Mouse (Mus musculus) neural tube, embryonic 14.5 days (tissue): ENCODE measurements around the gene Fsip2. TPM values are rescaled to one million over a fixed set of nuclear protein-coding genes. Genes with fewer than 3 reads are reported as not detected.

ENCODE experiments used
- ATAC-seq: fragments of 200-750 bp; cut with Nextera tagmentation; 2 replicates; pipeline ENCODE4 v1.8.0; 2017; ENCODE audit warnings: low read depth, mild to moderate bottlenecking, moderate TSS enrichment, moderate library complexity
- H3K27ac ChIP-seq: fragments of 300-500 bp; sonication (generic); 2 replicates; pipeline ENCODE4 v1.5.1; 2014; ENCODE audit warnings: low read depth, mild to moderate bottlenecking, control low read depth, low read length, moderate library complexity, mixed read lengths
- H3K27me3 ChIP-seq: fragments of 300-500 bp; sonication (generic); 2 replicates; pipeline ENCODE4 v1.6.1; 2014; ENCODE audit warnings: low read length; ENCODE audit not compliant: control insufficient read depth, insufficient read depth
- H3K36me3 ChIP-seq: fragments of 300-500 bp; sonication (generic); 2 replicates; pipeline ENCODE4 v1.6.1; 2014; ENCODE audit warnings: low read length, mixed read lengths; ENCODE audit not compliant: control insufficient read depth, insufficient read depth
- H3K4me1 ChIP-seq: fragments of 300-500 bp; sonication (generic); 2 replicates; pipeline ENCODE4 v1.6.1; 2014; ENCODE audit warnings: low read length; ENCODE audit not compliant: control insufficient read depth, insufficient read depth
- H3K4me2 ChIP-seq: fragments of 300-500 bp; sonication (generic); 2 replicates; pipeline ENCODE4 v1.6.1; 2014; ENCODE audit warnings: mild to moderate bottlenecking, low read depth, low read length, control low read depth
- H3K4me3 ChIP-seq: fragments of 300-500 bp; sonication (generic); 2 replicates; pipeline ENCODE4 v1.5.1; 2014; ENCODE audit warnings: low read depth, low read length, control low read depth, mixed read lengths
- H3K9ac ChIP-seq: fragments of 300-500 bp; sonication (generic); replicated peaks from 2 replicates; pipeline ENCODE4 v1.6.1; 2014; ENCODE audit warnings: low read depth, mild to moderate bottlenecking, control low read depth, low read length, mixed read lengths
- H3K9me3 ChIP-seq: fragments of 300-500 bp; sonication (generic); 2 replicates; pipeline ENCODE4 v1.6.1; 2016; ENCODE audit warnings: low read length; ENCODE audit not compliant: control insufficient read depth
- WGBS: fragments of 180-500 bp; shearing (Covaris S2); extraction: QIAGEN DNeasy Blood & Tissue Kit; methylation state at CpG from one replicate; pipeline ENCODE4 v1.1.7; 2014; 5-methylcytosine and 5-hydroxymethylcytosine counted together
- polyA plus RNA-seq: library from polyadenylated mRNA; unstranded; fragments of >200 nt; fragmentation: Nextera tagmentation; extraction: Ambion mirVana; gene quantifications from 2 replicates; pipeline ENCODE4 v1.2.1, GENCODE M21; 2014

Fsip2 gene
- not detected in 2 replicates for polyA plus RNA-seq

DNA sequence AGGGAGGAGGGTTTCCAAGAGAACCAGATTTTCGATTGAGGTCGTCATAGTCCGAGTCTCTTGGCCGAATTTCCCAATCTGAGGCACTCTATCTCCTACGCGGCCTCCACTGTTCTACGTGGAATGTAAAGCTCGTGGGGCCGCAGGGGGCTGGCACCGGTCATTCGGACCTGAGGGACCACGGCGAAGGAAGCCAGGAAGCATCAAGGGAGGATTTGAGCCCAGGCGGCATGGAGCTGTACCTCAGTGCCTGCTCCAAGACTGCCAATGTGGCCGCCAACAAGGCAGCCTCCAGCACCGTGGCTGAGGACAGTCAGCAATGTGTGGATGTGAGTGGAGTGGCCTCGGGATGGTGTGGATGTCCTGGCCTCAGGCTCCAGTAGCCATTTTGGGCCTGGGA, at the start of gene Fsip2:
Gene Fsip2, plus strand, starts transcription at position 163 of the 400 bp plus-strand sequence.
- ATAC-seq: no peak
- H3K9me3 ChIP-seq: no peaks in the 10 kb centered on the region
- H3K36me3 ChIP-seq: no peaks in the 10 kb centered on the region
- H3K4me3 ChIP-seq: no peak within 1 kb of the TSS
- H3K4me1 ChIP-seq: no peaks in the 10 kb centered on the region
- H3K4me2 ChIP-seq: no peak within 1 kb of the TSS
- H3K27me3 ChIP-seq: no peaks in the 10 kb centered on the region
- H3K27ac ChIP-seq: no peak within 1 kb of the TSS
- H3K9ac ChIP-seq: no peak within 1 kb of the TSS
- 94% methylated on average over 17 of the region's 17 CpGs for WGBS

DNA sequence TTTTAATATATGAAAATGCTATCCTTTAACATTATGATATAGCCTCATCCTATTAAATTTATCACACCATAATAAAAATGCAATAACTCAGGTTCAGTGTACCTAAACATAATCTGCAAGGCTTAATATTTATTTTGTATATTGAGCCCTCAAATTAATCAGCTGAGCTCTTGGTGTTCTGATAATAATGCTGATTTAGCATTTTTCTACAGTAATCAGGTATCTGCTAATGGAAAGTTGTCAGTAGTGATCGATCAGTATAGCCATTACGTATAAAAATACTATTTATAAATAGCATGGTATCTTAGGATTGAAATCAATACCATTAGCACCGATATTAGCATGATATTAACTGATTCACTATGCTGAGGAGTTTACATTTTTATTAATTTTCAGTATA, 20.0 kb downstream of the Fsip2 start:
- Histone ChIP-seq H3K36me3 (no peaks in the 10 kb centered on the region), H3K9ac (no peak overlapping the region), H3K4me3 (no peak overlapping the region), H3K4me2 (no peak overlapping the region), H3K27me3 (no peaks in the 10 kb centered on the region), H3K27ac (no peak overlapping the region), H3K9me3 (no peaks in the 10 kb centered on the region), H3K4me1 (no peaks in the 10 kb centered on the region)
- 89% methylated on average over 3 of the region's 3 CpGs for WGBS
- no peak for ATAC-seq

DNA sequence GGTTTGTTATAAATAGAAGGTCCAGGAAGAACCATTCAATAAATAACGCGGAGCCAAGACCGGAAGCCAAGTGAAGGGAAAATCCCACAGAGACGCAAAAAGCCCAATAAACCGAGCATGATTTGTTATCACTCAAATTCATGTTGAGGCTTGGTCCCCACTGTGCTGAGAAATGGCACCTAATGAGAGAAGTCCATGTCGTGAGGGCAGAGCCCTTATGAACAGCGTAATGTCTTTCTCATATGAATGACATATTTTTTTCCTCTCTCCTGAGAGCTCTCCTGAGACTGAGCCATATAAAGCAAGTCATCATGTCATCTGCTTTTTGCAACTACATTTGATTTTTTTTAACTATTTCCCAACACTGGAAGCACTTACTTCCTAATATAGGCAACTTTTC, 82.4 kb downstream of the Fsip2 start:
- H3K9ac ChIP-seq: no peak overlapping the region
- no peak overlapping the region for H3K27ac ChIP-seq
- H3K9me3 ChIP-seq: no peaks in the 10 kb centered on the region
- H3K36me3 ChIP-seq: no peaks in the 10 kb centered on the region
- no peak overlapping the region for H3K4me3 ChIP-seq
- WGBS: 54% methylated on average over 7 of the region's 7 CpGs
- H3K27me3 ChIP-seq: no peaks in the 10 kb centered on the region
- H3K4me2 ChIP-seq: no peak overlapping the region
- no peaks in the 10 kb centered on the region for H3K4me1 ChIP-seq
- no peak; the same call in 1 of the 2 replicates for ATAC-seq

DNA sequence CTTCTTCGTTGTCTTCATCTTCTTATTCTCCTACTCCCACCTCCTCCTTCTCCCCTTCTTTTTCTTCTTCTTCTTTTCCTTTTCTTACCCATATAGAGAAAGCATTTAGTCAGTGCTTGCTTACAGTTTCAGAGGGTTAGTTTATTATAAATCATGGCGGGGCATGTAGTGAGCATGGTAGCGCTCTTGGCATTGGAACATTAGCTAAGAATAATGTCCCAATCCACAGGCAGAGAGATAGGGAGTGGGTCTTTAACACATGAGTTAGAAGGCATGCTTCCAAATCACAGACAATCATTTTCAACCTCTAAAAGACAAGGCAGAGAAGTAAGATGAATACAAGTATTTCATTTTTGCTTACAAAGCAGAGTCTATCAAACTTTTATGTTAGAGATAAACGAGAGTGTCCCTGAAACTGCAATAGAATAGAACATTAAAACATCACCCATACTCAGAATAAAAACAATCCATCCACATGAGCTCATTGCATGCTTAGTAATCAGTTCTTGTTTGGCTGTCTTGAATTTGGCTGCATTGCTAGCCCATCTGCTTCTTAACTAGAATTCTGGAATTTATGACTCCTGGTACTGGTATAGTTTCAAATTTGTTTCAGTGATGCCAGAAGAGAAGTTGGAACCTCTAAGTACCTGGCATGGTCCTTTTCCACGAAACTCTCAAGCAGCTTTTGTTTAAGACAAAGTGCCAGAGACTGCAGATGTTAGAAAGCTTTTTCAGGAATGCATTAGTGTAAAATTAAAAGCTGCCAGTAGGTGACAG, 109.7 kb downstream of the Fsip2 start:
- ATAC-seq: no peak
- Histone ChIP-seq H3K9me3 (no peaks in the 10 kb centered on the region), H3K27ac (no peak overlapping the region), H3K4me3 (no peak overlapping the region), H3K27me3 (no peaks in the 10 kb centered on the region), H3K4me2 (no peak overlapping the region), H3K36me3 (no peaks in the 10 kb centered on the region), H3K9ac (no peak overlapping the region), H3K4me1 (no peaks in the 10 kb centered on the region)
- 78% methylated on average over 5 of the region's 5 CpGs for WGBS
